Mouse (Mus musculus) liver (tissue): ENCODE data around the gene Adcy6.

ENCODE experiments used
- DNase-seq: peaks from one replicate; pipeline ENCODE4 v3.0.0-alpha.2; 2020; ENCODE audit warnings: mixed read lengths

Gene Adcy6

GRCm38 (mm10) chr15:98628589-98629254, 18.8 kb upstream of the Adcy6 start:
- DNase-seq: no peak

GRCm38 (mm10) chr15:98626487-98627212, 16.8 kb upstream of the Adcy6 start:
- no peak for DNase-seq

DNA sequence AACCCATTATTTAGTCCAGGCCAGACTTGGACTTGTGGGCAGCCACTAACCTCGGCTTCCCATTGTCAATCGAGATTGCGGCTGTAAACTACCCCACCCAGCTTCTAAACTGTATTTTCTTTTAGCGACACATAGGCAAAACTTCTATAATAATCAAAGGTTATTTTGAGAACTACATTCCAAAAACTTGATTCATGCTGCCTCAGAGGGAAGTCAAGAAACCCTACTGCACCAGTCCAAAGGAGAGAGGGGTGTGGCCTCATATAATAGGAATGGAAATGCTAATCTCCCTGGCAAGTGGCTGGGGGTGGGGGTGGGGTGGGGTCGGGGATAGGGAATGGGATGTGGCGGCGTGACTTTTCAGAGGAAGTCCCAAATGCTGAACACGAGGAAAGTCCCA, 16.2 kb upstream of the Adcy6 start:
- no peak for DNase-seq

DNA sequence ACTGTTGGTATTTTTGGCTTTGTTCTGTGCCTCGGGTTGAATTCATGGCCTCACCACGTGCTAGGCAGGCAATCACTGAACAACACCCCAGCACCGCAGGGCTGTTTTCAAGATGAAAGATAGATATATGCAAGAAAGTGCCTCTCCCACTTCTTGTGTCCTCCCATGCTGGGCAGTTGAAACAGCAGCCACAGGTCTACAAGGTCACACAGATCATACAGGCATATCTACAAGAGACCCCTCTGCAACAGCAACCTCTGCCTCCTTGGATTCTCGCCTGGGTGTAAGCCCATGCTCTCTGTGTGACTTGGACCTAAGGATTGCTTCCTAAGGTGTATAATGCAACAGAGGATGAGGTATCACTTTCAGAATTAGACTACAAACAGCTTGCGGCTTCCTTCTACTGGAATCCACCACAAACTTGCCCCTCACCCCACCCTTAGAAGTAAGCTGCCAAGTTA, 13.5 kb upstream of the Adcy6 start:
- DNase-seq: no peak

DNA sequence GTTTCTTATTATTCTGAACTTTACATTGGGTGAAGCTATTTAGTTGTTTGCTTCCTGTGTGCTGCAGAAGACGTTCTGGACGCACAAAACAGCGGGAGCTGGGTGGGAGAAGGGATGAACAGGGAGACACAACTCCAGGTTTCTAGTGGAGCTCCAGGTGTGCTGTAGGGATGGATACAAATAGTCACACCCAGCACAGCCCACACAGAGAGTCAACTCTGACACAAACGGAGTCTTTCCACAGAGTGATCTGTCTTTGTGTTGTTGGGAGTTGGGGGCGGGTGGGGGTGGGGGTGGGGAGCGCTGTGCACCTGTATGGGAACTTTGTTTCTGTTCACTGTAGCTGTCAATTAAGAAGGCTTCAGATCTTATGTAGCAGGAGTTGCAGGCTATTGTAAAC, 12.8 kb upstream of the Adcy6 start:
- no peak for DNase-seq

GRCm38 (mm10) chr15:98622199-98622598, 12.3 kb upstream of the Adcy6 start:
- DNase-seq: no peak

- DNase-seq: peak; percentile 79
Observed at GRCm38 (mm10) chr15:98617176-98617537, 7.3 kb upstream of the Adcy6 start.

GRCm38 (mm10) chr15:98616362-98617175, 6.7 kb upstream of the Adcy6 start:
- no peak for DNase-seq

- DNase-seq: no peak
Observed at GRCm38 (mm10) chr15:98615751-98616150, 5.9 kb upstream of the Adcy6 start.

DNA sequence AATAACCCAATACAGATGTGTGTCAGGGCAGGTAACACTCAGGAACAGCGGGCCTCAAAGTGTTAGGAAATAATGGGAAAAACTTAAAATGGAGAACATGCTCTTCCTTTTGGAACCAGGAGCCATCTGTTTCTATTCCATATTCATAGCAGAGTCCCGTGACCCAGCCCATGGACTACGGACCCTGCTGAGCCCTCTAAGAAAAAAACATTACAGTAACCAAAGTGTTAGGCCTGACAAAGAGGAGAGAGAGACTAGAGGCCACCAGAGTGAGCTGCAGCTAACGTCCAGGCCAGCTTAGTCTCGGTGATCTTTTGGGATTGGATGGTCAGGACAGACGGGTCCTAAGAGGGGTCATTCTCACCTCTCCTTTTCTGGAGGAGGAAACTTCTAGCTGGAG, 5.1 kb upstream of the Adcy6 start:
- no peak for DNase-seq

- DNase-seq: no peak
Observed at GRCm38 (mm10) chr15:98614551-98614950, 4.7 kb upstream of the Adcy6 start.

GRCm38 (mm10) chr15:98612229-98612628, 2.4 kb upstream of the Adcy6 start:
- no peak for DNase-seq

- DNase-seq: peak; percentile 63
Observed at GRCm38 (mm10) chr15:98610131-98610633, 306 bp upstream of the Adcy6 start.

DNA sequence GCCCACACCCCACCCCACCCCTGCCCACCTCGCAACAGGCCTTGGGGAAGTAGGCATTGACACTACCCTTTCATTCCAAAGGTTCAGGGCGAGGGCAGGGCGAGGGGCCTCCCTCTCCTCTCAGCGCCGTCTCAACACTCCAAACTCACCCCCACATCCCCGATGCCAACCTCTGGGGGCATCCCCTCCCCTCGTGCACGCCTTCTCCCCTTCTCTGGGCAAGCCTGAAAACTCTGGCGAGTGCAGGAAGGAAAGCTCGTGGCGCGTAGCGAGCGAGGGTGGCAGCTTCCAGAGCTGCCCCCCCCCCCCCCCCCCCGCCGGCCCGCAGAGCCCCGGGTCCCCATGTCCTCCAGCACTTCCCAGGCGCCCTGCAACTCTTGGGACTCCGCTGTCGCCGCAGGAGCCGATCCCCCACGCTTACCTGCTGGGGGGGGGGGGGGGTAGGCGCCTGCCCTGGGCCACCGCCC, 1.1 kb downstream of the Adcy6 start:
- DNase-seq: peak; percentile 64

- no peak for DNase-seq
Observed at GRCm38 (mm10) chr15:98608058-98608783, 1.7 kb downstream of the Adcy6 start.

GRCm38 (mm10) chr15:98607557-98607956, 2.3 kb downstream of the Adcy6 start:
- DNase-seq: peak; percentile 56

DNA sequence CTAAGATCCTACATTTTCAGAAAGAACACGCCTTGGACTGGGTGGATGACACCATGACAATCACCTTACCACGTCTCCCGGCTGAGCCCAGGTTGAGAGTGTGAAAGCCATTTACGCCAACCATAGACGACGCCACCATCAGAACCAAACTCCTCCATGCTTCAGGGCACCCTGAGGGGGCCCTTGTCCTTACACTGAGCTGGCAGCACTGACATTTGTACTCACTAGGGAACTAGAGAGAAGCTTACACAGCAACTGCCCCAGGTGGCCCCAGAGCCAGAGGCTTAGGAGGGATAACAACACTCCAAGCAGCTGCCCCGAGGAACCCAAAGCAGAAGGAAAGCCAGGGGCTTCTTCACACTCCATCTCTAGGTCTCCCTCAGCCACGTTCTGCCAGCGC, 3.1 kb downstream of the Adcy6 start:
- DNase-seq: peak; percentile 41

DNA sequence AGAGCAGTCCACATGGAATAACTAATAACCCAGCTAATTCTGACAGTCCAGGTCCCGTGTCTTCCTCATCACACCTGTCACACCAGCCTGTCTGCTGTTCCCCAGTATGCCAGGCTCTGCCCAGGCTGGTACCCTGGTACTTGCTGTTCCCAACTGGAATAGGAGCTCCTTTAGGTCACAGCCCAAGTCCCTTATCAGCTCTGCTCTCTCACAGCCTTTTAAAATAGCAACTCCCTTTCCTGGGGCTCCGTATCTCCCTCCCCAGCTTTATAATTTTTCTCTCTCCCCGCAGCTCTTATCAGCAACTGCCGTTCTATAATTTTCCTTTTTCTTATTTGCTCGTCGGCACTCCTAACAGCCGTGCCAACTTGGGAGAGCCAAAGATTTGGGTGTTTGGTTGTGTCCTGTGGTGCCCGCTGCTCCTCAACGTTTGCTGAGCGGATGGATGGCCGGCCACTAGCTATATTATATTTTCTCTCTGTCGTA, 3.8 kb downstream of the Adcy6 start:
- DNase-seq: peak; percentile 73

DNA sequence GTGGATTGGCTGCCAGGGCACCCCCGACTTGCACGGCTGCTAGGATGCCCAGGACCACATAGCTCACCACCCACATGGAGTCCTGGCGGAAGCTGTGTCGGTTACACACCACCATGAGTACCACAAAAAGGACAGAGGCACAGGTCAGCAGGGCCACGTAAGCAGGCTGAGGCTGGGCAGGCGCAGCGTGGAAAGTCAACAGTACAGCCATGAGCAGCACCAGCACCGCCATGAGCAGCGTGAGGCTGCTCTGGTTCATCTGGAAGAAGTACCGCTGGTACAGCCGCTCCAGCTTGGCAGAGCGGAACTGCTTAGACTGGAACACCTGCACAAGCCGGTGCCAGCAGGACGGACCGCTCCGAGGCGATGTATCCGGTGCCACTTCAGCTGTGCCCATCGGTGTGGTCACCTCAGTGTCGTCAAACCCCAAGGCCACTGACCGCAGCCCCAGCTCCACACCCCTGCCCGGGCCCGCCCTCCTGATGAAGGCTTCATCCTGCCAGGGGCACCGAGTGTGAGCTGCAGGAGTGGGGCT, 5.8 kb downstream of the Adcy6 start:
- DNase-seq: no peak

GRCm38 (mm10) chr15:98602921-98603458, 6.9 kb downstream of the Adcy6 start:
- peak; percentile 64 for DNase-seq

GRCm38 (mm10) chr15:98602191-98602881, 7.5 kb downstream of the Adcy6 start:
- DNase-seq: peak; percentile 75
